In the genomic region with DNA sequence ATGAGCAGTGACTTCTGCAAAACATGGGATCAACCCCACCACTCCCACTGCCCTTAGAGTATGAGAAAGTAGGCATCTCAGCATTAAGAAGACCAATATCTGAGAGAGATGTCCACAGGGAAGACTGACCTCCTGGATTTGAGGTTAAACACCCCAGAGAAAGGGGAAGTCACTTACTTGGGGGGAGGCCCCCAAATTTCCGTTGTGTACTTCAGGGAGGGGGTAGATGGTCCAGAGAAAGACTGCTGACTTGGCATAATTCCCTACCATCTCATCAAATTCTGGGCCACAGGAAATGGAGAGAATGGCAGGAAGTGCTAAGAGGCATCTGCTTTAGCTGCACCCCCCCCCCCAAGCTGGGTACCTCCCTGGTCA, we compare ENCODE assay signal across 8 mouse cellular contexts. TPM values are rescaled to one million over a fixed set of nuclear protein-coding genes. Genes with fewer than 3 reads are reported as not detected.
DNase-seq lines count a peak whose midpoint lies in the region; ATAC-seq and TF ChIP-seq lines count a peak whose summit lies in the region.

No protein-coding gene starts in this region.

- peak overlapping the region; percentile 88 for H3K9ac ChIP-seq in MEL (ENCODE audit: control insufficient read depth, low read depth, low read length, poor library complexity, severe bottlenecking)

- TF ChIP-seq CTCF in MEL (IDR thresholded peaks at IDR 0.05 in 2 of 3, conservative IDR thresholded peaks at IDR 0.05 in 1 of 3; ENCODE audit: control insufficient read depth in 1 of 3, insufficient read depth in 1 of 3, low read depth in 2 of 3, low read length in 3 of 3, poor library complexity in 1 of 3, severe bottlenecking in 1 of 3), result no peak

- intact Hi-C loops in heart, postnatal 25 days (cut with DNase I), result loop anchor here (1.0 to 5.0 kb wide), 3 partner anchors 17 to 324 kb away; no protein-coding TSS in a partner anchor
- intact Hi-C loops in heart, postnatal 10 days (cut with DNase I), result loop anchor here (2.0 to 5.0 kb wide), 4 partner anchors 17 to 324 kb away; a partner anchor contains a TSS

- H3K9me3 ChIP-seq in MEL (replicated peaks; ENCODE audit: insufficient read depth, low read length), result no peaks in the 10 kb centered on the region

- no peak for TF ChIP-seq POLR2A in MEL (IDR thresholded peaks at IDR 0.05; ENCODE audit: control insufficient read depth in 1 of 2, insufficient read depth in 1 of 2, low read depth in 1 of 2, low read length in 2 of 2, poor library complexity in 1 of 2)

- H3K79me2 ChIP-seq in MEL (ENCODE audit: control insufficient read depth, insufficient read depth, low read length, poor library complexity), result peaks cover 31% of the 10 kb centered on the region

- H3K4me3 ChIP-seq in MEL (ENCODE audit: control insufficient read depth in 1 of 2, insufficient read depth in 1 of 2, low read depth in 2 of 2, low read length in 2 of 2), result peak overlapping the region; percentile 64 to 80

- peaks cover 13 to 55% of the 10 kb centered on the region in 2 experiments for H3K4me1 ChIP-seq in MEL (ENCODE audit: control insufficient read depth in 1 of 2, insufficient read depth in 2 of 2, low read length in 2 of 2)

- ATAC-seq in megakaryocyte progenitor cell, adult 5-6 weeks (replicated peaks; ENCODE audit: poor library complexity), result peak; percentile 2; the same call in 1 of the 2 replicates

- H3K27me3 ChIP-seq in MEL (ENCODE audit: control insufficient read depth in 1 of 2, insufficient read depth in 2 of 2, low read length in 2 of 2), result no peaks in the 10 kb centered on the region

- H3K27ac ChIP-seq in MEL (ENCODE audit: control insufficient read depth, low read depth, low read length), result peak overlapping the region; percentile 88

- no peak for TF ChIP-seq RAD21 in MEL (IDR thresholded peaks at IDR 0.05; ENCODE audit: low read depth, low read length)

- no peak for TF ChIP-seq EP300 in MEL (IDR thresholded peaks at IDR 0.05; ENCODE audit: low read depth in 1 of 2, low read length in 2 of 2)

- peak; percentile 49 for DNase-seq in heart, adult 8-10 months (ENCODE audit: low spot score)
- DNase-seq in heart, postnatal 25 days (ENCODE audit: low spot score), result no peak
- DNase-seq in MEL (ENCODE audit: low read depth, low spot score), result no peak
- DNase-seq in heart, postnatal 10 days, result peak; percentile 24 to 31
- no peak for DNase-seq in retina, embryonic 14.5 days (ENCODE audit: low spot score)
- no peak for DNase-seq in retina, postnatal 1 day
- no peak for DNase-seq in Muller cell, postnatal 12 days (ENCODE audit: inconsistent ontology term)

- peaks cover 0 to 43% of the 10 kb centered on the region in 2 experiments; a peak in 2 of 4 replicates for H3K36me3 ChIP-seq in MEL (ENCODE audit: control insufficient read depth in 1 of 2, insufficient read depth in 2 of 2, low read length in 2 of 2)

TF ChIP-seq in MEL, 35 proteins besides CTCF, POLR2A, EP300 and RAD21:
- TF ChIP-seq HCFC1 (IDR thresholded peaks at IDR 0.05; ENCODE audit: low read depth, low read length) (no peak), MAFK (IDR thresholded peaks at IDR 0.05; ENCODE audit: borderline replicate concordance, low read depth, low read length) (peak; percentile 98)
TF ChIP-seq in MEL: peak in this region for 1.

RNA-seq across cellular contexts. Expression of a gene that starts 1.1 kb away (rescaled TPM):
- total RNA-seq in heart, adult 8-10 months (2022), result 10 to 100 TPM in 2 of 4 experiments, 1 to 10 TPM in 2; 9.0 to 10.9 (median 9.9) TPM
- 10 to 100 TPM in 1 of 2 experiments, 1 to 10 TPM in 1; 9.0 to 11.6 TPM for total RNA-seq in heart, postnatal 25 days (2021)
- 200 and 241 TPM in 2 replicates for total RNA-seq in MEL (2012; rRNA removed)
- polyA plus RNA-seq in MEL (2012; ENCODE audit: insufficient read depth in 1 of 2, insufficient read length in 2 of 2, low read depth in 1 of 2, low replicate concordance in 2 of 2, missing spikeins in 1 of 2), result 100 to 1,000 TPM in 1 of 2 experiments, not detected in 1; 272 TPM
- 10 to 100 TPM; 13.0 to 15.1 TPM for total RNA-seq in heart, postnatal 10 days (2021)
- total RNA-seq in megakaryocyte progenitor cell, adult 5-6 weeks (2015), result 43.9 and 47.7 TPM in 2 replicates
- 31.4 and 48.0 TPM in 2 replicates for total RNA-seq in megakaryocyte progenitor cell, adult 5-6 weeks (2017)

RNA-seq across cellular contexts. Expression of a gene that starts 18.2 kb away (rescaled TPM):
- 10 to 100 TPM in 1 of 4 experiments, 1 to 10 TPM in 3; 5.9 to 10.6 (median 6.9) TPM for total RNA-seq in heart, adult 8-10 months (2022)
- 1 to 10 TPM; 7.5 to 8.2 TPM for total RNA-seq in heart, postnatal 25 days (2021)
- total RNA-seq in MEL (2012; rRNA removed), result 43.0 and 43.3 TPM in 2 replicates
- polyA plus RNA-seq in MEL (2012; ENCODE audit: insufficient read depth in 1 of 2, insufficient read length in 2 of 2, low read depth in 1 of 2, low replicate concordance in 2 of 2, missing spikeins in 1 of 2), result 10 to 100 TPM in 1 of 2 experiments, not detected in 1; 40.0 TPM
- 10 to 100 TPM in 1 of 2 experiments, 1 to 10 TPM in 1; 8.2 to 13.4 TPM for total RNA-seq in heart, postnatal 10 days (2021)
- 36.7 and 37.1 TPM in 2 replicates for total RNA-seq in megakaryocyte progenitor cell, adult 5-6 weeks (2015)
- total RNA-seq in megakaryocyte progenitor cell, adult 5-6 weeks (2017), result 37.0 and 40.2 TPM in 2 replicates

RNA-seq across cellular contexts. Expression of a gene that starts 23.7 kb away (rescaled TPM):
- total RNA-seq in heart, adult 8-10 months (2022), result 10 to 100 TPM; 19.1 to 23.0 (median 20.6) TPM
- total RNA-seq in heart, postnatal 25 days (2021), result 10 to 100 TPM; 17.9 to 21.1 TPM
- total RNA-seq in MEL (2012; rRNA removed), result 46.4 and 50.6 TPM in 2 replicates
- polyA plus RNA-seq in MEL (2012; ENCODE audit: insufficient read depth in 1 of 2, insufficient read length in 2 of 2, low read depth in 1 of 2, low replicate concordance in 2 of 2, missing spikeins in 1 of 2), result 10 to 100 TPM in 1 of 2 experiments, not detected in 1; 70.1 TPM
- 10 to 100 TPM; 22.3 to 26.1 TPM for total RNA-seq in heart, postnatal 10 days (2021)
- 27.1 and 28.4 TPM in 2 replicates for total RNA-seq in megakaryocyte progenitor cell, adult 5-6 weeks (2015)
- 9.5 and 16.8 TPM in 2 replicates for total RNA-seq in megakaryocyte progenitor cell, adult 5-6 weeks (2017)

RNA-seq across cellular contexts. Expression of a gene that starts 25.7 kb away (rescaled TPM):
- 1 to 10 TPM; 1.1 to 2.7 (median 1.9) TPM for total RNA-seq in heart, adult 8-10 months (2022)
- 1 to 10 TPM; 2.3 to 2.7 TPM for total RNA-seq in heart, postnatal 25 days (2021)
- total RNA-seq in MEL (2012; rRNA removed), result not detected in 2 replicates
- polyA plus RNA-seq in MEL (2012; ENCODE audit: insufficient read depth in 1 of 2, insufficient read length in 2 of 2, low read depth in 1 of 2, low replicate concordance in 2 of 2, missing spikeins in 1 of 2), result under 1 TPM in 1 of 2 experiments, not detected in 1; 0.14 TPM
- 1 to 10 TPM; 1.4 to 2.1 TPM for total RNA-seq in heart, postnatal 10 days (2021)
- total RNA-seq in megakaryocyte progenitor cell, adult 5-6 weeks (2015), result not detected in 2 replicates
- total RNA-seq in megakaryocyte progenitor cell, adult 5-6 weeks (2017), result 0.25 TPM in 1 of 2 replicates, not detected in the other

RNA-seq across cellular contexts. Expression of a gene that starts 26.2 kb away (rescaled TPM):
- total RNA-seq in heart, adult 8-10 months (2022), result 10 to 100 TPM in 1 of 4 experiments, 1 to 10 TPM in 3; 8.4 to 10.3 (median 9.6) TPM
- 1 to 10 TPM; 8.4 to 9.4 TPM for total RNA-seq in heart, postnatal 25 days (2021)
- not detected in 2 replicates for total RNA-seq in MEL (2012; rRNA removed)
- not detected for polyA plus RNA-seq in MEL (2012; ENCODE audit: insufficient read depth in 1 of 2, insufficient read length in 2 of 2, low read depth in 1 of 2, low replicate concordance in 2 of 2, missing spikeins in 1 of 2)
- total RNA-seq in heart, postnatal 10 days (2021), result 1 to 10 TPM; 7.2 to 7.7 TPM
- 0.29 and 0.67 TPM in 2 replicates for total RNA-seq in megakaryocyte progenitor cell, adult 5-6 weeks (2015)
- 0.24 TPM in 1 of 2 replicates, not detected in the other for total RNA-seq in megakaryocyte progenitor cell, adult 5-6 weeks (2017)

Comparison
In these comparisons a context has a peak if more than half of its experiments do, and no peak if none do; other contexts are left out.
1. DNase-seq: peak in heart, adult 8-10 months (single experiment) and heart, postnatal 10 days (2 of 2); none in heart, postnatal 25 days (single experiment), MEL (single experiment), retina, embryonic 14.5 days (single experiment), retina, postnatal 1 day (single experiment) and Muller cell, postnatal 12 days (single experiment).